Mouse (Mus musculus) mouse embryonic stem cell (cell line): ENCODE data around the gene Gstt3.

ENCODE experiments used
- in situ Hi-C, 2 experiments: fragments of 300-500 bp; cut with MboI; formaldehyde crosslinking; loops; 1 replicate in 1 of 2; 3 replicates in 1 of 2; pipeline ENCODE4 v1.14.3; 2019 to 2020; ENCODE audit warnings: low sequenced_read_pairs in 2 of 2, low pct_unique_long_range_greater_than_20kb in 1 of 2, mixed read lengths in 1 of 2; ENCODE audit not compliant: unreplicated experiment in 1 of 2

Gstt3 gene

DNA sequence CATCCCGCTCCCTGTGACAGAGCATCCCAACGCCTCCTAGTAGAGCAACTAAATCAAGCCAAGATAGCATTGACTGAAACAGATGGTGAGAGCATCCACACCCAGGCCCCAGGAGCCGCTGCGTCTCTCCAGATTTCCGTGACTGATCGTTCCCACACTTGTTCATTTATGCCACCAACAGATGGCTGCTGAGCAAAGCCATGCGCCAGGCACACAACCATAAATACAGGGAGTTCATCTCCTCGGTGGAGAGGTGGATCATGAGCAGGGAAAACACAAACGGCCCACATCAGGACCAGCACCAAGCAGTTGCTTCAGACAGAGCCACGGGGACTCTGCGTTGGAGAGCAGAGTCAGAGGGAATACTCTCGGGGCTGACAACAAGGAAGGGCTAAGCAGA lies 37.8 kb downstream of the Gstt3 start:
- in situ Hi-C loops, result loop anchor here (10.0 to 25.0 kb wide), 2 partner anchors 111 to 219 kb away; partner anchors contain the start of gene Gm5134 (in 1 of the 2)

DNA sequence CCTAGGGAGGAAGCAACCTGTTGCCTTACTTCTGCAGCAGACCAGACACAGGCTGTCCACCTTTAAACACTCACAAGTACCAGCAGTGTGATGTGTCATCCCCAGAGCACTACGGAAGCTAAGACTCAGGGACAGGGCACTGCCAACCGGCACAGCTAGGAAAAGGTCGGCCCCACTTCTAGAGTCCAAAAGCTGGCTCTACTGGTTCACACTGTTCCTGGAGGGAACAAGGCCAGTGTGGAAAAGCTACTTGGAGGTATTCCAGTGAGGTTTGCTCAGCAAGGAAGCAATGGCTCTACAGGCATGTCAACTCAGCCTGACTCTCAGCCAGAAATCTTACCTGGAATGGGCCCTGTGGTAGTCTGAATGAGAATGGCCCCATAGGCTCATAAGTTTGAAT lies 40.3 kb downstream of the Gstt3 start:
- in situ Hi-C loops, result loop anchor here (10.0 to 25.0 kb wide), 2 partner anchors 114 to 221 kb away; partner anchors contain the start of gene Gm5134 (in 1 of the 2)

DNA sequence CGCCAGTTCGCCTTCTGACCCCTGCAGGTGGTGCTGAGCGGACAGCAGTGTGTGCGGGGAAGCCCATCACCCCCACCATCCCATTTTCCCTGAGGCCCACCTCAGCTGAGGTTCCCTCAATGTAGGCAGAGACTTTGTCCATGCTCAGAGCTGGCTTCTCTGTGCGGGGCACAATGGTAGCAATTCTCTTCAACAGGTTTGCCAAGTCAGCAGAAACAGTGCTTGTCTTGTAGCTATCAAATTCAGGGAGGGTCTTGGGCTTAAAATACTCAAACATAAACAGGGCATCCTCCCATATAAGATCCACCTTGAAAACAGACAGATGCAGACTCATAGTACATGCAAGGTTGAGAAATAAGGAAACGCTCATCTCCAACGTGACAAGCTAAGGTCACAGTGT lies 55.8 kb downstream of the Gstt3 start:
- in situ Hi-C loops, result loop anchor here in 1 of 2 experiments (25.0 kb wide), 1 partner anchor 237 kb away; the partner anchor contains the start of gene Gm5134
